Mouse (Mus musculus) retina, postnatal 1 day (tissue): ENCODE data around the gene 1700029P11Rik.
A peak's percentile ranks its signal among the peaks of the same experiment; 100 is the strongest.
"Not testable (repeated sequence)": the region's sequence is repeated elsewhere in the genome, so short reads cannot be mapped to it uniquely, and the experiment has no call there.

Experiments
- DNase-seq: peaks from one replicate; pipeline ENCODE4 v3.0.0-alpha.2; 2012

1700029P11Rik gene

GRCm38 (mm10) chr15:81960171-81961077 is 19.9 kb upstream of the 1700029P11Rik start, which contains the start of gene Pmm1:
Gene Pmm1 (minus strand): TSS chr15:81960930.
- peak; percentile 98 for DNase-seq

- no peak for DNase-seq
These were observed 19.3 kb upstream of the 1700029P11Rik start for GRCm38 (mm10) chr15:81961078-81961451.

- no peak for DNase-seq
These were observed 16.1 kb upstream of the 1700029P11Rik start for GRCm38 (mm10) chr15:81964262-81964661.

GRCm38 (mm10) chr15:81964980-81965545 is 15.3 kb upstream of the 1700029P11Rik start:
- no peak for DNase-seq

GRCm38 (mm10) chr15:81966062-81966829 is 14.1 kb upstream of the 1700029P11Rik start:
- DNase-seq: no peak

- no peak for DNase-seq
These were observed 12.5 kb upstream of the 1700029P11Rik start for GRCm38 (mm10) chr15:81967821-81968220.

- DNase-seq: no peak
These were observed 11.9 kb upstream of the 1700029P11Rik start for GRCm38 (mm10) chr15:81968447-81968846.

GRCm38 (mm10) chr15:81969173-81969572 is 11.2 kb upstream of the 1700029P11Rik start:
- no peak for DNase-seq

GRCm38 (mm10) chr15:81969635-81970034 is 10.7 kb upstream of the 1700029P11Rik start:
- DNase-seq: not testable (repeated sequence)

- DNase-seq: not testable (repeated sequence)
These were observed 9.8 kb upstream of the 1700029P11Rik start for GRCm38 (mm10) chr15:81970498-81970897.

GRCm38 (mm10) chr15:81975156-81975555 is 5.2 kb upstream of the 1700029P11Rik start:
- not testable (repeated sequence) for DNase-seq

GRCm38 (mm10) chr15:81982173-81982572 is 1.8 kb downstream of the 1700029P11Rik start:
- DNase-seq: peak; percentile 15

GRCm38 (mm10) chr15:81985267-81986161 is 5.2 kb downstream of the 1700029P11Rik start:
- DNase-seq: peak; percentile 90

- peak; percentile 7 for DNase-seq
These were observed 7.3 kb downstream of the 1700029P11Rik start, which contains the start of gene Xrcc6 for GRCm38 (mm10) chr15:81987646-81988045. Gene Xrcc6 (plus strand): TSS chr15:81987835.

GRCm38 (mm10) chr15:81989371-81990062 is 9.2 kb downstream of the 1700029P11Rik start:
- peak; percentile 94 for DNase-seq

GRCm38 (mm10) chr15:81990549-81990948 is 10.2 kb downstream of the 1700029P11Rik start:
- no peak for DNase-seq

- no peak for DNase-seq
These were observed 13.7 kb downstream of the 1700029P11Rik start for GRCm38 (mm10) chr15:81993992-81994391.

- DNase-seq: no peak
These were observed 23.9 kb downstream of the 1700029P11Rik start for GRCm38 (mm10) chr15:82004257-82004656.

- no peak for DNase-seq
These were observed 31.6 kb downstream of the 1700029P11Rik start for GRCm38 (mm10) chr15:82011947-82012346.

- no peak for DNase-seq
These were observed 34.5 kb downstream of the 1700029P11Rik start for GRCm38 (mm10) chr15:82014745-82015391.
